Mouse (Mus musculus) left cerebral cortex, adult 2 months (tissue): ENCODE results near the gene Hs3st5. TPM values are rescaled to one million over a fixed set of nuclear protein-coding genes. Genes with fewer than 3 reads are reported as not detected.

ENCODE experiments used
- DNase-seq, 2 experiments: peaks; one replicate each; pipeline ENCODE4 v3.0.0; 2021 to 2022; ENCODE audit warnings: low spot score in 2 of 2, mixed read lengths in 1 of 2; ENCODE audit errors: extremely low spot score in 1 of 2
- H3K27ac ChIP-seq: fragments of 200-600 bp; 2 replicates; pipeline ENCODE4 v1.8.1; 2022
- H3K4me3 ChIP-seq: fragments of 200-600 bp; 2 replicates; pipeline ENCODE4 v1.8.1; 2022
- CTCF ChIP-seq: fragments of 200-600 bp; IDR thresholded peaks from 2 replicates; pipeline ENCODE4 v1.8.1; 2022; ENCODE audit warnings: antibody characterized with exemption, mild to moderate bottlenecking, moderate library complexity
- intact Hi-C: fragments of 180-260 bp; cut with DNase I; formaldehyde crosslinking; loops from one replicate; pipeline ENCODE4 v1.15.1; 2025
- total RNA-seq, 2 experiments: library from RNA; stranded (reverse); gene quantifications; 2 replicates each; pipeline ENCODE4 v1.2.3; 2021

The Hs3st5 gene
- total RNA-seq, 2 experiments from 2014 or later: 6.0 to 6.1 TPM

DNA sequence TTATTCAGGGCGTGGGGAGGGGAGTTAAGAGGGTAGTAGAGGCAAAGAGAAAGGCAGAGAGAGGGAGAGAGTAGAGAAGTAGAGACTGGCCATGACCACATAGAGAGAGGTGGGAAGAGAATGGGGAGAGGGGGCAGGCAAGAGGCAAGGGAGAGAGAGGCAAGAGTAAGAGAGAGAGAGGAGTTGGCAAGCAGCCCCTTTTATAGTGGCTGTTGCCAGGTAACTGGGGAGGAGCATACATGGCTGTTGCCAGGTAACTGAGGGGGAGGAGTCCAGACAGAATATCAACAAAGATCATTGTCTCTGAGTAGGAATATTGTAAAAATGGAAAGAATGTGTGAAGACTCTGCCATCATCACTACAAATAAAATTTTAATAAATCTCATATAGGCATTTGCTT, 243.4 kb downstream of the Hs3st5 start:
- Histone ChIP-seq H3K4me3 (no peak overlapping the region), H3K27ac (no peak overlapping the region)
- TF ChIP-seq CTCF: no peak
- no peak for DNase-seq
- intact Hi-C loops: no loop called here

DNA sequence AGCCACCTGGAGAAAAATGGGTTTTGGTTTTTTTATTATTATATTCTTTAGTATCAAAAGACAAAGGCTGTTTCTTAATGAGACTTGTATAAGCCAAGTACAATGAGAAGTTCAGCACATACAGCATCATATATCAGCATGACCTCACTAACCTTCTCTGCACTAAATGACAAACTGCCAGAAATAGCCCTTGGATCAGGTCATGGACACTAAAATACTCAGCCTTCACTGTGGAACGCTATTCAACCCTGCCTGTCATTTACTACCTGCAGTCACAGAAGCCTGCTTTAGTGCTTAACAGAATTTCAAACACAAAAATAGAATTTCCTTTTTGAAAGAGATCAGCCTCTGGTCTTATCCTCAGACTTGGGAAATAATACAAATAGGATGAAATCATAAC, 247.9 kb downstream of the Hs3st5 start:
- DNase-seq: no peak
- intact Hi-C loops: no loop called here
- no peak overlapping the region for H3K27ac ChIP-seq
- no peak overlapping the region for H3K4me3 ChIP-seq
- no peak for TF ChIP-seq CTCF

DNA sequence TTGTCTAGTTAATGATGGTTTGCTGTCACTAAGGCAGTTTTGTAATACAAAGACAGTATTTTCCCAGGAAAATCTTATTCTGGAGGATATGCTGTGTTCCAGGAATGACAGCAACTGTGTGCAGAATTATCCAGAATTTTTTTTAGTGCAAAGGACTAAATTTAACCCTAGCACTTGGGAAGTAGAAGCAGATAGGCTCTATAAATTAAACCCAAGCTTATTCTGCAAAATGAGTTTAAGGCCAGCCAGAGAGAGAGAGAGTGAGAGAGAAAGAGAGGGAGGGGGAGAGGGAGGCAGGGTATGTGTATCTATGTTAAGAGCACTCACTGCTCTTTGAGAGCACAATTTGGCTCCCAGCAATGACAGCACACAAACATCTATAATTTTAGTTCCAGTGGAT, 267.0 kb downstream of the Hs3st5 start:
- no peak for DNase-seq
- intact Hi-C loops: no loop called here
- Histone ChIP-seq H3K27ac (no peak overlapping the region), H3K4me3 (no peak overlapping the region)
- no peak for TF ChIP-seq CTCF

DNA sequence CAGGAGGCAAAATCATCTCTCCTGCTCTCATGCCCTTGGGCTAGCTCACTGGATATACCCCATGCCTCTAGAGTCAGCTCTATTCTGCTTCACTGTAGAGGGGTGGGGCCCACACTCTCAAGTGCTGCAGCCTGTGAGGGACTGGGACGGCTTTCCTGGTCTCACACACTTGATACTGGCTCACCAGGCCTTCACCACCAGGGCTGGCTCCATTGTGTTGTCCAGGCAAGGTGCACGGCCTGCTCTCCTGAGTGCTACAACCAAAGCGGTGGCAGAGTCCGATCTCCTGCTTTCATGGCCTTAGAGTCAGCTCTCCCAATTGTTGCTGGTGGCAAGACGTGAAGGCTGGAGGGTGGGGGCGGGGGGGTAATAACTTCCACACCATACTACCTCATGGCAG, 268.3 kb downstream of the Hs3st5 start:
- intact Hi-C loops: no loop called here
- no peak for DNase-seq
- Histone ChIP-seq H3K27ac (no peak overlapping the region), H3K4me3 (no peak overlapping the region)
- TF ChIP-seq CTCF: no peak

DNA sequence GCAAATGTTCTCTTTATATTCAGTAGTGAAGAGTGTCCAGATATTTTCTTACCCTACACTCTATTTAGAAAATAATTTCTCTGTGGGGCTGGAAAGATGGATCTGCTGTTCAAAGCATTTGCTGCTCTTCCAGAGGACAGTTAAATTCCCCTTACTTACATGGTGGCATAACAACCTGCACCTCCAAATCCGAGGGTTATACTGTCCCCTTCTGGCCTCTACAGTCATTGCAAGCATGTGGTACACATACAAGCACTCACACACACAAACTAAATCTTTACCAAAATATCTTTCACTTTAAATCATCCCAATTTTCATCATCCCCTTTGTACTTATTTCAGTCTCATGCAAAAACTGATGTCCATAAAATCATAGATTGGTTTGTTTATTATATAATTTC, 275.0 kb downstream of the Hs3st5 start:
- no peak for DNase-seq
- TF ChIP-seq CTCF: peak; percentile 13
- no peak overlapping the region for H3K4me3 ChIP-seq
- no peak overlapping the region for H3K27ac ChIP-seq
- intact Hi-C loops: no loop called here

DNA sequence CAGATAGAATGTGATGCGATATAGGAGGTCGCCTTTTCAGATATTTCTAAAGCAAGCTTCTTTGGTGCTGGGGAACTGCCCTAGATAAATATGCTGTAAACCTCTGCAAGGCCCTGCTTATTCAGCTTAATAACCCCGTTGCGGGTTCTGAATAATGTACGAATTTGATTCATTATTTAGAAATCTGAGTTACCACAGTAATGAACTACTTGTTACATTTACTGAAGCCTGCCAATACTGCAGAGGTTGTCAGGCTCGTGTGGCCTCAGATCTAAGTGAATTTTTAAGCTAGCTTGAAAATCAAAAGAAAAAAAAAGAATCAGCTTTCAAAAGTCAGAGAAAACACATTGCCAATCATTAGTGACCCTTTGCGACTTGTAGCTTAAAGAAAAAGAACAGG, 280.4 kb downstream of the Hs3st5 start:
- DNase-seq: no peak
- no peak overlapping the region for H3K27ac ChIP-seq
- TF ChIP-seq CTCF: no peak
- intact Hi-C loops: no loop called here
- H3K4me3 ChIP-seq: no peak overlapping the region

DNA sequence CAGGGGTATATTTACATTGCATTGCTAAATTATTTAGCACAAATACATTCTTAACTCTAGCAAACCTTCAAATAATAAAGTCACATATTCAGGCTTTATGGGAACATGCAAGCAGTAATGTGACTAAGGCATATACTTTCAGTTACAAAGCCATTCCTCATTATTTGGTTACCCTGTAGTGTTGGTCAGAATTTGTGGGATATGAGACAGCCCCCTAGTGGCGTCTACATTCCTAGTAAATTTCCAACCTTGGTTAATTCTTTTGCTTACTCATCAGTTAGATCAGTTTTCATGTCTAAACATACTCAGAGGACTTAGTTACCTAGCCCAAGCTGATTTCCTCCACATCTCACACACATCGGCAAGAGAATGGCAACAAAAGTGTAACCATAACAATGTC, 285.2 kb downstream of the Hs3st5 start:
- intact Hi-C loops: loop anchor here (2.0 kb wide), 1 partner anchor 243 kb away; no protein-coding TSS in a partner anchor
- H3K27ac ChIP-seq: no peak overlapping the region
- H3K4me3 ChIP-seq: no peak overlapping the region
- DNase-seq: no peak
- TF ChIP-seq CTCF: peak; percentile 64

DNA sequence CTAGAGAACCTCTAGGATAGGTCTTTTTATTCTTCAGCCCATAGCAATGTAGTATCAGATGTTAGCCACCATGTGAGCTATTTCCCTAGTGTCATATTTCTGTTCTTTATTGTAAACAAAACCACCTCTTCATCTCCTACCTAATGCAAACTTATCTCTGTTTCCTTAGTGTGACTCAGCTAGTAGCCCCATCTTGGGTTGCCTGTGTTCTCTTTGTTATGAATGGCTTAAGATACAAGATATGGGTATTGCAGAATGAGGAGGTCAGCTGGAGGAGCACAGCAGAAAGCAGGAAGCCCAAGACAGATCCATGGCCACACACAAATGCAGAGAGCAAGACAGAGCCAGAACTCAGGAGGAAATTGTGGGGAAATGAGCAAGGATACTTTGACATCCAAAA, 288.7 kb downstream of the Hs3st5 start:
- H3K27ac ChIP-seq: no peak overlapping the region
- DNase-seq: no peak
- no peak overlapping the region for H3K4me3 ChIP-seq
- TF ChIP-seq CTCF: no peak
- intact Hi-C loops: no loop called here

DNA sequence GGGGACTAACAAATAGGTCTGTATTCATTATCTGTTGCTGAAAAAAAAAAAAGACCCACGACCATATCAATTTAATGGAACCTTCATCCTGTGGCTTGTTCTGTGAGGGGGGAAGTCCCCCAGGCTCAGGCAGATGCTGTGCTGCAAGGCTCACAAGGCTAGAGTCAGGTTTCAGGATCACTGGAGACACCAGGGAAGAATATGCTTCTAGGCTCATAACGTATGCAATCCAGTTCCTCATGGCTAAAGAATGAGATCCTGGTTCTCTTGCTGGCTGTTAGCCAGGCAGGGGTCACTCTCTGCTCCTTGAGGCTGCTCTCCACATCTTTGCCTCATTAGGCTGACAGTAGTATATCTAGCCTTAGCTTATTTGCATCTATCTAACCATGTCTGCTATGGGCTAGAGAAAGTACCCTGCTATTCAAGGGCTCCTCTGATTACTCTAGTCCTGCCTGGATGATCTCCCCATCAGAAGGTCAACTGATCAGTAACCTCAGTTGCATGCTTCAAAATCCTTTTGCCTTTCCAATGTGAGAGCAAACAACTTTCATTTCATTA, 294.4 kb downstream of the Hs3st5 start:
- no peak for TF ChIP-seq CTCF
- intact Hi-C loops: no loop called here

DNA sequence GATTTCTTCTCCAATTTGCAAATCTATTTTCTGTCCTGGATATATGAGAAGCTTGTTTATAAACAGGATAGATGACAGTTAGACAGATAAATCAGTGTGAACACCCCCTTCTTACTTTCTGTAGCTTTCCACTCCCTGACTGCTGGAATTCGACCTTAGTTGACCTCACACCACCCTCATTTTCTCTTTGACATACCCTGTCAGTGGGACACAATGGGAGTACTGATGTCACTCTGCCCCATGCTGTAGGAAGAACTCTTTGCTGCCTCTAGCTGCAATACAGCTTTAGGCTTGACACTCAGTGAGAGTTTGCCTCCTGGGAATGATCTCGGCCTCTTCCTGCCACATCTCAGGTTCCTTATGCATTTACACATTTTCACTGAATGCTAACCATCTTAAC, 297.1 kb downstream of the Hs3st5 start:
- intact Hi-C loops: no loop called here

More for the DNA sequence above, 294.4 kb downstream of the Hs3st5 start:
- no peak overlapping the region for H3K4me3 ChIP-seq
- H3K27ac ChIP-seq: no peak overlapping the region
- DNase-seq: no peak

DNA sequence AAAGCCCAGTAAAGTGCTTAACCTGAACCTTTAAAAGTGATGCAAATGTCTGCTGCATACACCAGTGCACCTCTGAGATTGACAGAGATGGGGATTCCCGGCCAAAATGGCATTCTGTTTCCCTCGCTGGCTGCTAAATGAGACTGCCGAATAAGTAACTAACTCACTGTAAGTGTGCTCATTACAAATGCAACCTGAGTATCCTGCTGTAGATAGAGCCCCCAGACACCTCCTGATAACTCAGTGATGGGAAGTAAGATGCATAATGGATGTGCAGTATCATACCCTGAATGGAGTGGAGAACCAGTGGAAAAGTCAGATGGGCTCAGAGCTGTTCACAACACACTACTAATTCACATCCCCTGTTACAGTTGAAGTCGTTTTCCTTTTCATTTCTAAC, 298.7 kb downstream of the Hs3st5 start:
- Histone ChIP-seq H3K4me3 (no peak overlapping the region), H3K27ac (no peak overlapping the region)
- no peak for DNase-seq
- intact Hi-C loops: no loop called here
- no peak for TF ChIP-seq CTCF

More for the DNA sequence above, 297.1 kb downstream of the Hs3st5 start:
- no peak overlapping the region for H3K27ac ChIP-seq
- no peak for TF ChIP-seq CTCF
- DNase-seq: no peak
- H3K4me3 ChIP-seq: no peak overlapping the region

DNA sequence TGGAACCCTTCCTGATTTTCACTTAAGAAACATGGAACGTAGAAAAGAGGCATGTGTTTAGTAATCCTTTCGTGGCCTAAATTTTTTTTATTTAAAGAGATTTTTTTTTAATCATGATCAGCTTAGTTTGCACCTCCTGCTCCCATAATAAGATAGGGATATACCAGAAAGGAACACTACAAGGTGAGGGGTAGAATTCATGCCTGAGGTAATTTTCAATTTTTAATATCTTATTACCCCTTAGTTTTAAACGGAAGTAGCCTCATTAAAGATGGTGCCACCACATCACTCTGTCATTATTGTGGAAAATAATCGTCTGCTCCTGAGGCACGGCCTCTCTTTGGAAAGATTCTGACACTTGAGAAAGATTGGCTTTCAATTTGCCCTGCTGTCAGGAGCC, 299.2 kb downstream of the Hs3st5 start:
- DNase-seq: no peak
- TF ChIP-seq CTCF: no peak
- Histone ChIP-seq H3K27ac (no peak overlapping the region), H3K4me3 (no peak overlapping the region)
- intact Hi-C loops: no loop called here

DNA sequence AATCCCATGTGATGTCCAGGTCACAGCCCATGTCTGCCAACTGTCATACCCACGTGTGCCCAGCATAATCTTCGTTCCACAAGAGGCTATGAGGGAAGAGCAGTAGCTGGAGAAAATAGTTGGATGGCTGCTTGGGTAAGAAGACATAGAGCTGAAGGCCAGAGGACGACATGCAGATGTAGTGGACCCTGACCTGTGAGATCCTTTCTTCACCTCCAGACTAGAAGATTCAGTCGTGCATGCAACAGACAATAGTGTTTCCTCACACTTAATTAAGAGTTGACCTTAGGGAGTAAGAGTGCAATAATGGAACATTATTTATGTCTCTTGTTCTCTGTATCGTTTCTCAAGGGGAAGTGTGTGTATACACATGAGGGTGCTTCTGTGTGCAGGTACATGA, 300.4 kb downstream of the Hs3st5 start:
- no peak for TF ChIP-seq CTCF
- Histone ChIP-seq H3K27ac (no peak overlapping the region), H3K4me3 (no peak overlapping the region)
- intact Hi-C loops: no loop called here
- DNase-seq: no peak
